Mouse (Mus musculus): ENCODE measurements around the gene Car5a. TPM values are rescaled to one million over a fixed set of nuclear protein-coding genes. Genes with fewer than 3 reads are reported as not detected.

Car5a gene
- polyA plus RNA-seq, 1 experiment from 2014 or later, result 0.69 TPM

GRCm38 (mm10) chr8:121868196-121868595, 76.5 kb downstream of the Car5a start:
- WGBS (ENCODE audit: insufficient replicate concordance), result 78% methylated on average over 5 of the region's 5 CpGs
- Histone ChIP-seq H3K9ac (no peak overlapping the region), H3K4me3 (no peak overlapping the region), H3K4me1 (peaks cover 10% of the 10 kb centered on the region), H3K4me2 (no peak overlapping the region), H3K36me3 (no peaks in the 10 kb centered on the region), H3K9me3 (replicated peaks) (no peaks in the 10 kb centered on the region), H3K27ac (no peak overlapping the region), H3K27me3 (replicated peaks) (peaks cover 35% of the 10 kb centered on the region)
- ATAC-seq, result no peak

Small RNAs within 50 kb of the gene (microRNA-seq; reads per million reads assigned to microRNA genes)
- gene Mir7237, result 1.4 reads per million

Other genes starting within 250 kb of the Car5a start
- gene Jph3, start 215.3 kb downstream of the Car5a start, polyA plus RNA-seq (2016; fragmentation: Nextera tagmentation; extraction: Ambion mirVana), result 0.13 and 0.24 TPM in 2 replicates
- gene Klhdc4, start 115.3 kb downstream of the Car5a start, polyA plus RNA-seq (2016; fragmentation: Nextera tagmentation; extraction: Ambion mirVana), result 34.1 and 36.2 TPM in 2 replicates
- gene Slc7a5, start 37.2 kb downstream of the Car5a start, polyA plus RNA-seq (2016; fragmentation: Nextera tagmentation; extraction: Ambion mirVana), result 52.6 and 58.9 TPM in 2 replicates
- 22.4 and 25.4 TPM in 2 replicates for gene Banp, start 4.8 kb upstream of the Car5a start, polyA plus RNA-seq (2016; fragmentation: Nextera tagmentation; extraction: Ambion mirVana)

All from liver, embryonic 12.5 days (tissue).